In the genomic region with DNA sequence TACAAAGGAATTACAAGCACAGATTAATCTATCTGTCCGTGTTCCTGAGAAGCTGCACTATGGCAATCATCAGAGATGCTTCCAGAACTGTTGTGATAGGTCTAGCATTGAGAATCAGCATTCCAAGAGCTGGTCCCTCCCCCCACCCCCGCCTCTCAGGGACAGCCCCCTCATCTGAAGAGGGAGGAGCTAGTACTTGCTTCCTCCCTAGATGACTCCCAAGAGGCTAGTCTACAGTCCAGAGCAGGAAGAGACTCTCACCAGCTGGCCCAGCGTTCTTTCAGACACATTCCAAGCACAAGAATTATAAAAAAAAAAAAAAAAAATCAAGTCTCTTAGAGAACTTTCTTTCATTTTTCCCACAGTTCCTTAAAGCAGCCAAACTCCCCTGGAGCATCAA, we compare ENCODE assay signal across 9 mouse cellular contexts. TPM values are rescaled to one million over a fixed set of nuclear protein-coding genes. Genes with fewer than 3 reads are reported as not detected.
DNase-seq lines count a peak whose midpoint lies in the region; ATAC-seq and TF ChIP-seq lines count a peak whose summit lies in the region.
"Had no signal": no experiment of that assay in that cellular context is flagged by ENCODE, and none has a peak within 500 bp of the region (broad histone marks: within the 10 kb centered on the region; RNA-seq: fewer than 3 reads in every experiment).

No protein-coding gene starts in this region.

- no peak for ATAC-seq in limb, embryonic 15.5 days (ENCODE audit: insufficient number of reproducible peaks, low FRiP score, low TSS enrichment, low read depth)
- no peak for ATAC-seq in inflammation-experienced regulatory T-cells, adult 6 months
- ATAC-seq: Patski had no signal

- H3K36me3 ChIP-seq in kidney, adult 2 months (ENCODE audit: control insufficient read depth, insufficient read depth, low read length) = no peaks in the 10 kb centered on the region
- no peaks in the 10 kb centered on the region for H3K36me3 ChIP-seq in limb, embryonic 15.5 days
- H3K36me3 ChIP-seq: midbrain, embryonic 12.5 days had no signal

- no peak overlapping the region for H3K9ac ChIP-seq in limb, embryonic 15.5 days
- H3K9ac ChIP-seq: midbrain, embryonic 12.5 days had no signal

- 0 out of 2 replicates have a peak, but pooled peaks cover 2% of the 10 kb centered on the region for H3K4me1 ChIP-seq in kidney, adult 2 months (ENCODE audit: control insufficient read depth, insufficient read depth, low read length)
- peaks cover 24% of the 10 kb centered on the region for H3K4me1 ChIP-seq in limb, embryonic 15.5 days

- no peak for TF ChIP-seq POLR2A in kidney, adult 2 months (IDR thresholded peaks at IDR 0.05; ENCODE audit: low read depth, low read length)
- no peak for TF ChIP-seq POLR2A in brain, embryonic 14.5 days (IDR thresholded peaks at IDR 0.05; ENCODE audit: borderline replicate concordance, extremely low read depth, insufficient read depth, insufficient read length, poor library complexity, severe bottlenecking)

- H3K9me3 ChIP-seq in limb, embryonic 15.5 days = no peaks in the 10 kb centered on the region
- H3K9me3 ChIP-seq: midbrain, embryonic 12.5 days had no signal

- no peak for TF ChIP-seq CTCF in kidney, adult 2 months (conservative IDR thresholded peaks at IDR 0.05; ENCODE audit: insufficient read depth, insufficient read length, low read depth, low read length)
- no peak for TF ChIP-seq CTCF in brain, embryonic 14.5 days (IDR thresholded peaks at IDR 0.05; ENCODE audit: borderline replicate concordance, extremely low read depth, insufficient read depth, insufficient read length)

- no peak overlapping the region for H3K4me3 ChIP-seq in kidney, adult 2 months (ENCODE audit: insufficient read depth, low read depth, low read length)
- no peak overlapping the region for H3K4me3 ChIP-seq in limb, embryonic 15.5 days
- H3K4me3 ChIP-seq: midbrain, embryonic 12.5 days had no signal

- H3K27ac ChIP-seq in kidney, adult 2 months (ENCODE audit: insufficient read depth, low read depth, low read length) = no peak overlapping the region
- peak overlapping the region; percentile 57 for H3K27ac ChIP-seq in limb, embryonic 15.5 days
- H3K27ac ChIP-seq: midbrain, embryonic 12.5 days had no signal

- WGBS in kidney, adult 2 months = 40% methylated on average over 3 of the region's 3 CpGs
- WGBS in limb, embryonic 15.5 days = 33% methylated on average over 3 of the region's 3 CpGs

- H3K27me3 ChIP-seq in kidney, adult 2 months (replicated peaks; ENCODE audit: control insufficient read depth, insufficient read depth, low read length) = no peaks in the 10 kb centered on the region
- no peaks in the 10 kb centered on the region for H3K27me3 ChIP-seq in limb, embryonic 15.5 days
- H3K27me3 ChIP-seq: Patski had no signal

- peak; percentile 35 for DNase-seq in kidney, adult 2 months
- DNase-seq in kidney, adult 8-10 months = no peak
- DNase-seq in Muller cell, postnatal 12 days (ENCODE audit: inconsistent ontology term) = peak; percentile 85
- DNase-seq in brain, embryonic 14.5 days (ENCODE audit: low read depth) = peak; percentile 1
- no peak for DNase-seq in right cerebral cortex, adult 18-20 months

- H3K4me2 ChIP-seq in limb, embryonic 15.5 days = no peak overlapping the region
- H3K4me2 ChIP-seq: midbrain, embryonic 12.5 days had no signal

RNA-seq across cellular contexts. Expression of a gene that starts 5.2 kb away (rescaled TPM):
- polyA plus RNA-seq in kidney, adult 2 months (2012; rRNA removed) = 0.06 TPM in 1 of 2 replicates, not detected in the other
- polyA plus RNA-seq in brain, embryonic 14.5 days (2012; rRNA removed) = not detected in 2 replicates
- polyA plus RNA-seq in limb, embryonic 15.5 days (2015; fragmentation: Nextera tagmentation; extraction: Ambion mirVana) = 1.2 and 1.7 TPM in 2 replicates
- polyA plus RNA-seq in inflammation-experienced regulatory T-cells, adult 6 months (2017; shearing (Covaris generic)) = not detected
- polyA plus RNA-seq: midbrain, embryonic 12.5 days; Patski had no signal

Comparison
In these comparisons a context has a peak if more than half of its experiments do, and no peak if none do; other contexts are left out.
1. DNase-seq: peak in kidney, adult 2 months (single experiment), Muller cell, postnatal 12 days (single experiment) and brain, embryonic 14.5 days (single experiment); none in kidney, adult 8-10 months (0 of 2) and right cerebral cortex, adult 18-20 months (single experiment).